Mouse (Mus musculus): ENCODE results near the gene Fam47c. TPM values are rescaled to one million over a fixed set of nuclear protein-coding genes. Genes with fewer than 3 reads are reported as not detected.

Fam47c gene
- polyA plus RNA-seq (2015; fragmentation: Nextera tagmentation; extraction: Ambion mirVana) = not detected in 2 replicates

- H3K4me3 ChIP-seq = no peak within 1 kb of the TSS
- H3K36me3 ChIP-seq = no peaks in the 10 kb centered on the region
- ATAC-seq (ENCODE audit: low read depth) = no peak
- H3K4me2 ChIP-seq = no peak within 1 kb of the TSS
- no peak within 1 kb of the TSS for H3K9ac ChIP-seq
- H3K4me1 ChIP-seq (replicated peaks) = no peaks in the 10 kb centered on the region
- H3K9me3 ChIP-seq = no peaks in the 10 kb centered on the region
- H3K27me3 ChIP-seq = no peaks in the 10 kb centered on the region
- H3K27ac ChIP-seq (replicated peaks) = no peak within 1 kb of the TSS
- 83% methylated on average over 3 of the region's 3 CpGs for WGBS
These were observed at the start of gene Fam47c for GRCm38 (mm10) chrX:78737463-78737862. Gene Fam47c (plus strand): TSS chrX:78737763.

GRCm38 (mm10) chrX:78769408-78769807 lies 31.8 kb downstream of the Fam47c start:
- Histone ChIP-seq H3K27me3 (no peaks in the 10 kb centered on the region), H3K4me2 (no peak overlapping the region), H3K36me3 (no peaks in the 10 kb centered on the region), H3K27ac (replicated peaks) (no peak overlapping the region), H3K9ac (no peak overlapping the region), H3K9me3 (no peaks in the 10 kb centered on the region), H3K4me1 (replicated peaks) (no peaks in the 10 kb centered on the region), H3K4me3 (no peak overlapping the region)
- ATAC-seq (ENCODE audit: low read depth) = no peak
- WGBS = 70% methylated on average over 2 of the region's 2 CpGs

DNA sequence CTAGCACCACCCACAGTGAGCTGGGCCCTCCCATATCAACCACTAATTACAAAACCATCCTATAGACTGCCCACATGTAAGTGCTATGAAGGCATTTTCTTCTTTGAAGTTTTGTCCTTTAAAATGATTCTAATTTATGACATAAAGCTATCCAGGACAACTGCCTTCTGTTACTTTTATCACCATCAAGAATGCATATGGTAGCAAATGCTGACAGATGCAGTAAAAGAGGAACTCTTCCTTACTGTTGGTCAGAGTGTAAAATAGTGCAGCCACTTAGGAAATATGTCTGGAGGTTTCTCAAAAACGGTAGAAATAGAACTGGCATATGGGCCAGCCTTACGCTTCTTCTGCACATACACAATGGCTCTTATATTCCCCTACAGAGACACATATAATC lies 39.5 kb downstream of the Fam47c start:
- no peaks in the 10 kb centered on the region for H3K27me3 ChIP-seq
- no peaks in the 10 kb centered on the region for H3K36me3 ChIP-seq
- H3K9me3 ChIP-seq = 0 out of 2 replicates have a peak, but pooled peaks cover 3% of the 10 kb centered on the region
- no peak overlapping the region for H3K4me3 ChIP-seq
- no peak overlapping the region for H3K9ac ChIP-seq
- WGBS = 75% methylated on average over 2 of the region's 2 CpGs
- H3K4me2 ChIP-seq = no peak overlapping the region
- H3K4me1 ChIP-seq (replicated peaks) = no peaks in the 10 kb centered on the region
- H3K27ac ChIP-seq (replicated peaks) = no peak overlapping the region
- ATAC-seq (ENCODE audit: low read depth) = no peak

Other genes with a start within 250 kb of the Fam47c start
- 6.0 and 7.0 TPM in 2 replicates for gene Prrg1, start 153.9 kb upstream of the Fam47c start, polyA plus RNA-seq (2015; fragmentation: Nextera tagmentation; extraction: Ambion mirVana)

All from neural tube, embryonic 13.5 days (tissue).